Mouse (Mus musculus) urinary bladder, postnatal 0 days (tissue): ENCODE results near the gene Gpr25. TPM values are rescaled to one million over a fixed set of nuclear protein-coding genes. Genes with fewer than 3 reads are reported as not detected.

Experiments
- polyA plus RNA-seq: library from polyadenylated mRNA; unstranded; fragments of >200 nt; fragmentation: Nextera tagmentation; extraction: Ambion mirVana; gene quantifications from 2 replicates; pipeline ENCODE4 v1.2.1, GENCODE M21; 2015

Gpr25 gene
- not detected in 2 replicates for polyA plus RNA-seq

DNA sequence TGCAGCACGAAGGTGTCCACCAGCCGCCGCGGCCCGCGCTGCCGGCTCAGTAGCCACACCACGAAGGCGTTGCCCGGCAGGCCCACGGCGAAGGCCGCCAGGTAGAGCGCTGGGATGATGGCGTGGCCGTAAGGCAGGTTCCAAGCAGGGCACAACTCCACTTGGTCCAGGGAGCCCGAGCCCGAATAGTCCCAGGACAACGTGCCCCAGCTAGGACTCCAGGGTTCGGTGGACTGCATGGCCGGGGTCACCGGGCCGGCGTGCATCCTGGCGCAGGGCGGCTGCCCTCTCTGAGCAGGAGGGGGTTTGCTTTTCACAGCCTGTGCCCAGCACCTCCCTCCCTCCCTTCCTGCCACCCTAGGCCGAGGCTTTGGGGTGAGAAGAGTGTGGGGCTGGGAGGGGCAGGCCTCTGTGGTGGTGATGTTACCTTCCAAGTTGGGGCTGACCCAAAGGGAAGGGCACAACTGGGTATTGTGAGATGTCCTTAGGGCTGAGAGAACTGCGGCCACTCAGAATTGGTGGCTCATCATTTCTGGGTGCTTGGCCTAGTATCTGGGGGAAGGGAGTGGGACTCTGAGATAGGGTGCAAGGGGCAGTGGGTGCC lies at the start of gene Gpr25:
Gpr25 (minus strand) TSS at position 239 of the 604 bp plus-strand sequence.

GRCm38 (mm10) chr1:136233892-136234594 lies 26.6 kb downstream of the Gpr25 start, which contains the start of gene Inava:
TSS of gene Inava (minus strand) at chr1:136234264.

GRCm38 (mm10) chr1:136212803-136213202 lies 47.9 kb downstream of the Gpr25 start, which contains the start of gene Mroh3:
TSS of gene Mroh3 (minus strand) at chr1:136212828.

Other genes with a start within 250 kb of the Gpr25 start
- gene Ascl5, start 210.1 kb downstream of the Gpr25 start, polyA plus RNA-seq: not detected in 2 replicates
- gene Cacna1s, start 208.1 kb downstream of the Gpr25 start, polyA plus RNA-seq: not detected in 2 replicates
- gene Kif21b, start 129.5 kb downstream of the Gpr25 start, polyA plus RNA-seq: 0.53 and 0.59 TPM in 2 replicates
- 0.10 TPM in 1 of 2 replicates, not detected in the other for gene Mroh3, start 48.0 kb downstream of the Gpr25 start, polyA plus RNA-seq
- 9.7 and 12.5 TPM in 2 replicates for gene Inava, start 26.6 kb downstream of the Gpr25 start, polyA plus RNA-seq
- 7.3 and 8.3 TPM in 2 replicates for gene Camsap2, start 85.2 kb upstream of the Gpr25 start, polyA plus RNA-seq
- gene Ddx59, start 154.4 kb upstream of the Gpr25 start, polyA plus RNA-seq: 9.2 and 10.0 TPM in 2 replicates
- gene Kif14, start 205.5 kb upstream of the Gpr25 start, polyA plus RNA-seq: 4.6 and 5.4 TPM in 2 replicates